Mouse (Mus musculus) heart, postnatal 0 days (tissue): ENCODE results near the gene Cgref1. TPM values are rescaled to one million over a fixed set of nuclear protein-coding genes. Genes with fewer than 3 reads are reported as not detected.

Experiments used
- ATAC-seq: fragments of 200-750 bp; cut with Nextera tagmentation; 2 replicates; pipeline ENCODE4 v1.8.0; 2017; ENCODE audit warnings: low read depth, moderate number of reproducible peaks, moderate library complexity; ENCODE audit not compliant: insufficient read depth
- DNase-seq: peaks from one replicate; pipeline ENCODE4 v3.0.0-alpha.2; 2016; ENCODE audit warnings: low spot score
- H3K27ac ChIP-seq: fragments of 300-500 bp; sonication (generic); 2 replicates; pipeline ENCODE4 v1.5.1; 2014; ENCODE audit warnings: low read depth, mild to moderate bottlenecking
- H3K27me3 ChIP-seq: fragments of 300-500 bp; sonication (generic); 2 replicates; pipeline ENCODE4 v1.6.1; 2014; ENCODE audit warnings: low read length, mixed read lengths; ENCODE audit not compliant: control insufficient read depth, insufficient read depth
- H3K36me3 ChIP-seq: fragments of 300-500 bp; sonication (generic); replicated peaks from 2 replicates; pipeline ENCODE4 v1.6.1; 2014; ENCODE audit warnings: low read length, mixed read lengths; ENCODE audit not compliant: control insufficient read depth, insufficient read depth
- H3K4me1 ChIP-seq: fragments of 300-500 bp; sonication (generic); 2 replicates; pipeline ENCODE4 v1.6.1; 2014; ENCODE audit warnings: antibody characterized with exemption; ENCODE audit not compliant: control insufficient read depth, insufficient read depth
- H3K4me2 ChIP-seq: fragments of 300-500 bp; sonication (generic); 2 replicates; pipeline ENCODE4 v1.6.1; 2014; ENCODE audit warnings: low read depth, mild to moderate bottlenecking, low read length, moderate library complexity
- H3K4me3 ChIP-seq: fragments of 300-500 bp; sonication (generic); 2 replicates; pipeline ENCODE4 v1.5.1; 2014; ENCODE audit warnings: low read depth, low read length
- H3K9ac ChIP-seq: fragments of 300-500 bp; sonication (generic); replicated peaks from 2 replicates; pipeline ENCODE4 v1.6.1; 2014; ENCODE audit warnings: low read depth, low read length, mixed read lengths
- H3K9me3 ChIP-seq: fragments of 300-500 bp; sonication (generic); replicated peaks from 2 replicates; pipeline ENCODE4 v1.6.1; 2016; ENCODE audit warnings: low read length; ENCODE audit not compliant: control insufficient read depth
- CTCF ChIP-seq: IDR thresholded peaks from 2 replicates; pipeline ENCODE4 v1.5.1; 2016; ENCODE audit warnings: antibody characterized with exemption, control low read depth, low read depth
- EP300 ChIP-seq: IDR thresholded peaks from 2 replicates; pipeline ENCODE4 v1.6.1; 2016; ENCODE audit warnings: antibody characterized with exemption, low read depth
- WGBS: fragments of 180-500 bp; shearing (Covaris S2); extraction: QIAGEN DNeasy Blood & Tissue Kit; methylation state at CpG from one replicate; pipeline ENCODE4 v1.1.7; 2014; 5-methylcytosine and 5-hydroxymethylcytosine counted together
- polyA plus RNA-seq: library from polyadenylated mRNA; unstranded; fragments of >200 nt; fragmentation: Nextera tagmentation; extraction: Ambion mirVana; gene quantifications from 2 replicates; pipeline ENCODE4 v1.2.1, GENCODE M21; 2015
- total RNA-seq: library from RNA; depleted of rRNA; stranded (reverse); fragments of >200 nt; gene quantifications from 2 replicates; pipeline ENCODE4 v1.2.3, GENCODE M21; 2014; ENCODE audit warnings: low replicate concordance

Cgref1 gene
- total and polyA plus RNA-seq, 2 experiments from 2014 or later = 1.1 to 3.0 TPM

DNA sequence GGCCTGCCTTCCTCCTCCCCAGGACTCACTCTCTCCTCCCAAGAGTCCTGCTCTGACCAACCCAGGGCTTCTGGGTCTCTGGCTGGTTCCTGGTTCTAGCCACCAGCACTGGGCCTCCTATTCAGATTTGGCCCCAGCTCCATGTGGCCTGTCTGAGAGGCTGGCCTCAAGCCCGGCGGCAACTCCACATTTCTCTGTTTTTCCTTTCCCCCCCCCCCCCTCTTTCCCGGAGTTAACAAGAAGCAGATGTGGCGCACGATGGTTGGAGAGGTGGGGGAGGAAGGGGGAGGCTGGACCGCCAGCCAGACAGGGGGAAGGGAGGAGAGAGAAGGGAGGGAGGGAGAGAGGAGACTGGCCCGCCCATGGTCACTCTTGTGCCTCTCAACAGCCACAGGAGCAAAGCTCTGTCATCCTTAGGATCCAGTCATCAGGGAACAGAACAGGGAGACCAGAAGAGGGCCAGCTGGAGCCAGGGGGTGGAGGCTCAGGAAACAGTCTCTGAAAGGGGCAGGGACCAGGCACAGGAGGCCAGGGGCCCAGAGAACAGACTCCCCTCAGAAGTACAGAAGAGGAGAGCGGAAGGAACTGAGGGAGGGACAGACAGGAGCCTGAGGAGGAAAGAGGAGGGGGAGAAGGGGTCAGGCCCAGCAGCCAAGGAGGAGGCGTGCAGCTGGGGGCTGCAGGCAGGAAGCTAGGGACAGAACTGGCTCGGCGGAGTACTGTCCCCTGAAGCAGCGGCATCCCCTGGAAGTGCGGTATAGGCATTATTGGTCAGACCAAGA lies 32.1 kb downstream of the Cgref1 start, which contains the start of gene Emilin1:
Gene Emilin1, plus strand, starts transcription at position 343 of the 782 bp plus-strand sequence.
- 15% methylated on average over 13 of the region's 13 CpGs for WGBS
- Histone ChIP-seq H3K4me1 (peaks cover 47% of the 10 kb centered on the region), H3K27ac (peak within 1 kb of the TSS; percentile 93), H3K27me3 (no peaks in the 10 kb centered on the region), H3K9me3 (no peaks in the 10 kb centered on the region), H3K4me3 (peak within 1 kb of the TSS; percentile 53), H3K36me3 (peaks cover 11% of the 10 kb centered on the region; the same call in 1 of the 2 replicates), H3K4me2 (peak within 1 kb of the TSS; percentile 67), H3K9ac (peak within 1 kb of the TSS; percentile 65)
- ATAC-seq (peak; percentile 50), DNase-seq (peak; percentile 77)
- peak; percentile 60; the same call in 1 of the 2 replicates for TF ChIP-seq EP300
- 0 out of 2 replicates have a peak, but pooled peaks have one; percentile 1 for TF ChIP-seq CTCF

DNA sequence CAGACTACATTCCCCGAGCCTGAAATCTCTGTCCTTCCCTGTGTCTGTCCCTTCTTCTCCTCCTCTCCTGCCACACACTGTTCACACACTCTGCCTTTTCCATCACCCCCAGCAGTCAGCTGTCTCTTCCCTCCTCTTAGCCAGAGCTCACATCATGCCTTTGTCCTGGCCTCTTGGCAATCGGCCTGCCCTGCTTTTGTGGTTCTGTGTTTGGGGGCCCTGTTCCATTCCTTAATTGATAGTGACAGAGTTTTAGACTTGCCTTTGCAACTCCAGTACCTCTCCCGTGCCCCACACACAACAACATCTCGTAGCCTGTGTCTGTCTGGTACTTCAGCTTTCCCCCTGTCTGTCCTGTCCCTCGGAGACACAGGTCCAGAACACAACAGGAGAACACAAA lies 33.2 kb downstream of the Cgref1 start:
- Histone ChIP-seq H3K4me2 (no peak overlapping the region), H3K4me1 (peaks cover 49% of the 10 kb centered on the region), H3K9me3 (no peaks in the 10 kb centered on the region), H3K9ac (no peak overlapping the region), H3K27me3 (no peaks in the 10 kb centered on the region), H3K36me3 (peaks cover 1% of the 10 kb centered on the region; the same call in 1 of the 2 replicates), H3K27ac (peak overlapping the region; percentile 93), H3K4me3 (no peak overlapping the region)
- WGBS = 33% methylated on average over 5 of the region's 5 CpGs
- DNase-seq (no peak), ATAC-seq (no peak)
- TF ChIP-seq EP300 (no peak), CTCF (no peak)

DNA sequence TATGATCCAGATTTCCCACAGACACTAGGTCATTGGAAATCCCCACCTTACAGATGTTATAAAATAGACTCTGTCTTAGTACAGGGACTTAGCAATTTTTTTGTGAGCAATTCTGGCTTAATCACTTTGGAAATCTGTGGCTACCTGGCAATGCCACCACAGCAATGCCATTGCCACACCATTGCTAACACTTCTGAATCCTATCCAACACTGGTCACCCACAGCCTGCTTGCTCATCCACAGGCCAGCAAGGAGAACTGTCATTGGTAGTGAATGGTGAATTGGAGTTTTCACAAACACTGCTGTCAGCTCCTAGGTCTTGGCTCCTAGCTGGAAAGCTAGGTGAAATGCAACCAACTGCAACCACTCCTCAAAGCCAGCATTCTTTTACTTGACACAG lies 34.9 kb downstream of the Cgref1 start:
- DNase-seq (no peak), ATAC-seq (no peak)
- Histone ChIP-seq H3K4me2 (no peak overlapping the region), H3K9me3 (no peaks in the 10 kb centered on the region), H3K4me1 (peaks cover 43% of the 10 kb centered on the region), H3K36me3 (no peaks in the 10 kb centered on the region), H3K9ac (no peak overlapping the region), H3K27me3 (no peaks in the 10 kb centered on the region), H3K4me3 (no peak overlapping the region), H3K27ac (no peak overlapping the region)
- no peak for TF ChIP-seq EP300
- TF ChIP-seq CTCF = no peak

DNA sequence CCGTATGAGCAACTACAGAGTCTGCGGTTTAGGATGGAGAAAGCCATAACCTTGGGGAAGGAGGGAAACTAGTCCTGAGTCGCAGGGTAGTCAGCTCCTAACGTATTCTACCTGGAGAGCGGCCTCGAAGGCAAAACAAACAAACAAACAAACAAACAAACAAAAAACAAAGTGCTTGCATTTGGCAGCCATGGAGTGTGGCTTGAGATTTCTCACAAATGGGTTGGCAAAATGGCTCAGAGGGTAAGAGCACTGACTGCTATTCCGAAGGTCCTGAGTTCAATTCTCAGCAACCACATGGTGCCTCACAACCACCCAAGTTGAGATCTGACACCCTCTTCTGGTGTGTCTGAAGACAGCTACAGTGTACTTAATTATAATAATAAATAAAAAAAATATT lies 35.5 kb downstream of the Cgref1 start:
- peak overlapping the region; percentile 92 for H3K27ac ChIP-seq
- TF ChIP-seq CTCF (no peak), EP300 (no peak)
- 85% methylated on average over 7 of the region's 7 CpGs for WGBS
- peaks cover 4% of the 10 kb centered on the region; the same call in 1 of the 2 replicates for H3K36me3 ChIP-seq
- H3K27me3 ChIP-seq = no peaks in the 10 kb centered on the region
- H3K9ac ChIP-seq = no peak overlapping the region
- no peak overlapping the region for H3K4me2 ChIP-seq
- H3K4me3 ChIP-seq = no peak overlapping the region
- DNase-seq (no peak), ATAC-seq (no peak)
- no peaks in the 10 kb centered on the region for H3K9me3 ChIP-seq
- peaks cover 37% of the 10 kb centered on the region for H3K4me1 ChIP-seq

DNA sequence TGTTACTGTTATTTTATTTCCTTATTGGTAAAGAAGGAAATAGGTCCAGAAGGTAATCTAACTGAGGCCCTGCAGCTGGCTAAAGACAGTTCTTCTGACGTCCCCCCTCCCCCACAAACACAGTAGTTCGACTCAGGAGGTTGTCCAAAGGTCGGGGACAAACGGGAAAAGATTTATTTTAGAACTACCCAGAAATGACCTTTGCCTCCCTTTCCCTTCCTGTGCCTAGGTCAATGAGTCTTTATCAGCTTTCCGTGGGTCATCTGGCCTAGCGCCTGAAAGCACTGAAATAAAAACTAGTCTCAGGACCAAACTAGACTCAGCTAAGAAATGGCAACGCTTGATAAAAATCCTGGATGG lies 36.1 kb downstream of the Cgref1 start:
- DNase-seq (no peak), ATAC-seq (no peak)
- Histone ChIP-seq H3K36me3 (peaks cover 10% of the 10 kb centered on the region), H3K9me3 (no peaks in the 10 kb centered on the region), H3K4me2 (no peak overlapping the region), H3K27me3 (no peaks in the 10 kb centered on the region), H3K4me3 (no peak overlapping the region), H3K9ac (no peak overlapping the region), H3K27ac (peak overlapping the region; percentile 92), H3K4me1 (peaks cover 36% of the 10 kb centered on the region)
- WGBS = 23% methylated on average over 7 of the region's 7 CpGs
- TF ChIP-seq CTCF (no peak), EP300 (no peak)
